Mouse (Mus musculus) inflammation-experienced regulatory T-cells, adult 16 weeks (primary cell): ENCODE data around the gene Sdr16c6. TPM values are rescaled to one million over a fixed set of nuclear protein-coding genes. Genes with fewer than 3 reads are reported as not detected.

Source experiments
- polyA plus RNA-seq: library from polyadenylated mRNA; unstranded; fragments of 100-300 nt; shearing (Covaris generic); gene quantifications from one replicate; pipeline ENCODE4 v1.2.1, GENCODE M21; 2017

Gene Sdr16c6
- polyA plus RNA-seq: not detected

DNA sequence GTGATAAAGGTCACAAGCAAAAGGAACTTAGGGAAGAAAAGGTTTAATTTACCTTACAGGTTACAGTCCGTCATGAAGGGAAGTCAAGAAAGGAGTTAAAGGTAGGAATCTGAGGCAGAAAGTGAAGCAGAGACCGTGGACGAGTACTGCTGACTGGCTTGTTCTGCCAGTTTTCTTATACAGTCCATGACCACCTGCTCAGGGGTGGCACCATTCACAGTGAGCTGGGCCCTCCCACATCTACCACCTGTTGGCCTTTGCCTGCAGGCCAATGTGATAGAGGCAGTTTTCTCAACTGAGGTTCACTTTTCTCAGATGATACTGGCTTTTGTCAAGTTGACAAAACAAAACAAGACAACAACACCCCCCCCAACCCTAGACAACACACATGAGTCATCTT lies at the start of gene Sdr16c6:
Gene Sdr16c6 (minus strand): TSS at position 151 of the 400 bp plus-strand sequence.

Other genes starting within 250 kb of the Sdr16c6 start
- gene Gm11808, start 103.9 kb downstream of the Sdr16c6 start, polyA plus RNA-seq: 620 TPM